Mouse (Mus musculus) spleen, adult 2 months (tissue): ENCODE results near the gene Manbal. TPM values are rescaled to one million over a fixed set of nuclear protein-coding genes. Genes with fewer than 3 reads are reported as not detected.

Experiments used
- DNase-seq, 2 experiments: peaks; one replicate each; pipeline versions ENCODE4 v3.0.0 to v3.0.0-alpha.2; 2012 to 2021; ENCODE audit warnings: low spot score in 2 of 2, low read depth in 1 of 2
- H3K27ac ChIP-seq: fragments of 200-500 bp; 2 replicates; pipeline ENCODE4 v1.5.1; 2012; ENCODE audit warnings: low read length, inconsistent platforms; ENCODE audit not compliant: insufficient read depth
- H3K27me3 ChIP-seq: fragments of 200-500 bp; 2 replicates; pipeline ENCODE4 v1.6.1; 2012; ENCODE audit warnings: mild to moderate bottlenecking, moderate library complexity, low read length, inconsistent platforms; ENCODE audit not compliant: control insufficient read depth, insufficient read depth
- H3K36me3 ChIP-seq: fragments of 200-500 bp; 2 replicates; pipeline ENCODE4 v1.6.1; 2012; ENCODE audit warnings: mild to moderate bottlenecking, low read length, inconsistent platforms; ENCODE audit not compliant: control insufficient read depth, insufficient read depth
- H3K4me1 ChIP-seq: fragments of 200-500 bp; 2 replicates; pipeline ENCODE4 v1.6.1; 2011; ENCODE audit warnings: inconsistent platforms; ENCODE audit not compliant: control insufficient read depth, insufficient read depth, insufficient read length
- H3K4me3 ChIP-seq: fragments of 200-500 bp; 2 replicates; pipeline ENCODE4 v1.5.1; 2011; ENCODE audit warnings: mild to moderate bottlenecking, inconsistent platforms; ENCODE audit not compliant: insufficient read depth, insufficient read length; ENCODE audit errors: extremely low read depth
- CTCF ChIP-seq: fragments of 200-500 bp; IDR thresholded peaks from 2 replicates; pipeline ENCODE4 v1.5.1; 2011; ENCODE audit warnings: mild to moderate bottlenecking, inconsistent platforms; ENCODE audit not compliant: insufficient read depth, insufficient read length, insufficient replicate concordance; ENCODE audit errors: extremely low read depth
- POLR2A ChIP-seq: fragments of 200-500 bp; IDR thresholded peaks from 2 replicates; pipeline ENCODE4 v1.6.1; 2011; ENCODE audit warnings: low read depth, low read length, inconsistent platforms
- whole genome bisulfite sequencing: fragments of 180-500 bp; shearing (Covaris S2); methylation state at CpG from one replicate; pipeline ENCODE4 v1.1.7; 2018; 5-methylcytosine and 5-hydroxymethylcytosine counted together
- polyA plus RNA-seq: library from polyadenylated mRNA; depleted of rRNA; stranded (reverse); fragments of >200 nt; gene quantifications from 2 replicates; pipeline ENCODE4 v1.2.3, GENCODE M21; 2012; rRNA removed

Manbal gene
- polyA plus RNA-seq, 1 experiment, result 54.8 TPM

DNA sequence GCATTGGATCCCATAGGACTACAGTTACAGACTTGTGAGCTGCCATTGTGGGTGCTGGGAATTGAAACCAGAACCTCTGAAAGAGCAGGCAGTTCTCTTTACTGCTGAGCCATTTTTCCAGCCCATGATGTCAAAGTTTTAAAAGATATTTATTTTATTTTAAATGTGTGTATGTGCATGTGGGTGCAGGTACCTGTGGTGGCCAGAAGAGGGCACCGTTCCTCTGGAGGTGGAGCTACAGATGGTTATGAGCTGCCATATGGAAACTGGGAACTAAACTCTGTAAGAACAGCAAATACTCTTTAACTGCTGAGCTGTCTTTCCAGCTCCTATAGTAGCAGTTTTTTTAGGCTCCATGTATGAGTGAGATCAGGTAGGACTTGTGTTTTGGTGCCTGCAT lies 74.0 kb downstream of the Manbal start:
- no peaks in the 10 kb centered on the region for H3K27me3 ChIP-seq
- H3K27ac ChIP-seq, result no peak overlapping the region
- no peaks in the 10 kb centered on the region for H3K4me1 ChIP-seq
- WGBS, result 97% methylated on average over 1 of the region's 1 CpGs
- TF ChIP-seq CTCF (no peak), POLR2A (no peak)
- DNase-seq, result no peak
- no peaks in the 10 kb centered on the region for H3K36me3 ChIP-seq
- H3K4me3 ChIP-seq, result no peak overlapping the region

Other genes with a start within 250 kb of the Manbal start
- gene Samhd1, start 232.3 kb upstream of the Manbal start, polyA plus RNA-seq, result 120 and 145 TPM in 2 replicates
- gene Rbl1, start 163.1 kb upstream of the Manbal start, polyA plus RNA-seq, result 5.0 and 6.7 TPM in 2 replicates
- gene Rpn2, start 88.6 kb upstream of the Manbal start, polyA plus RNA-seq, result 95.1 and 103 TPM in 2 replicates
- 0.18 and 0.36 TPM in 2 replicates for gene Mroh8, start 88.0 kb upstream of the Manbal start, polyA plus RNA-seq
- not detected in 2 replicates for gene Ghrh, start 20.1 kb upstream of the Manbal start, polyA plus RNA-seq
- 14.6 and 14.9 TPM in 2 replicates for gene Src, start 50.9 kb downstream of the Manbal start, polyA plus RNA-seq
- gene Nnat, start 192.5 kb downstream of the Manbal start, polyA plus RNA-seq, result 2.7 and 3.5 TPM in 2 replicates
- 17.1 and 18.7 TPM in 2 replicates for gene Blcap, start 203.7 kb downstream of the Manbal start, polyA plus RNA-seq